Mouse (Mus musculus) ES-E14 (cell line): ENCODE measurements around the gene Vmn2r5. TPM values are rescaled to one million over a fixed set of nuclear protein-coding genes. Genes with fewer than 3 reads are reported as not detected.
"Not testable (repeated sequence)": the region's sequence is repeated elsewhere in the genome, so short reads cannot be mapped to it uniquely, and the experiment has no call there.

Experiments
- DNase-seq: peaks from one replicate; pipeline ENCODE4 v3.0.0-alpha.2; 2013; ENCODE audit warnings: low read depth, low spot score
- H3K27ac ChIP-seq: 2 replicates; pipeline ENCODE4 v1.5.1; 2012; ENCODE audit warnings: low read depth, mild to moderate bottlenecking, low read length, moderate library complexity, mixed read lengths; ENCODE audit not compliant: poor library complexity, insufficient read depth, severe bottlenecking
- H3K36me3 ChIP-seq: 2 replicates; pipeline ENCODE4 v1.6.1; 2012; ENCODE audit warnings: mild to moderate bottlenecking, low read length, moderate library complexity, mixed read lengths; ENCODE audit not compliant: control insufficient read depth, poor library complexity, insufficient read depth, severe bottlenecking
- H3K4me1 ChIP-seq, 2 experiments: fragments of 150-350 bp in 1 of 2; sonication (generic) in 1 of 2; 2 replicates each; pipeline ENCODE4 v1.6.1; 2012; ENCODE audit warnings: low read length in 2 of 2, mild to moderate bottlenecking in 1 of 2, mixed read lengths in 1 of 2; ENCODE audit not compliant: control insufficient read depth in 2 of 2, insufficient read depth in 2 of 2, poor library complexity in 1 of 2
- H3K4me3 ChIP-seq, 2 experiments: fragments of 150-350 bp in 1 of 2; sonication (generic) in 1 of 2; 2 replicates each; pipeline ENCODE4 v1.5.1; 2012; ENCODE audit warnings: low read length in 2 of 2, low read depth in 1 of 2, mild to moderate bottlenecking in 1 of 2, mixed read lengths in 1 of 2; ENCODE audit not compliant: insufficient read depth in 1 of 2, poor library complexity in 1 of 2, severe bottlenecking in 1 of 2
- H3K9ac ChIP-seq: 2 replicates; pipeline ENCODE4 v1.6.1; 2012; ENCODE audit warnings: low read depth, mild to moderate bottlenecking, low read length, mixed read lengths; ENCODE audit not compliant: poor library complexity, insufficient read depth, severe bottlenecking
- H3K9me3 ChIP-seq: fragments of 150-350 bp; sonication (generic); 2 replicates; pipeline ENCODE4 v1.6.1; 2012; ENCODE audit warnings: low read depth, mild to moderate bottlenecking, low read length; ENCODE audit not compliant: control insufficient read depth, insufficient read depth
- in situ Hi-C, 2 experiments: fragments of 600-800 bp; cut with MboI; formaldehyde crosslinking; loops; one replicate each; pipeline ENCODE4 v1.15.1; 2025; ENCODE audit warnings: low sequenced_read_pairs in 2 of 2, inconsistent platforms in 1 of 2; ENCODE audit not compliant: unreplicated experiment in 2 of 2
- total RNA-seq: library from RNA; depleted of rRNA; stranded (reverse); fragments of 300-350 nt; gene quantifications from 2 replicates; pipeline ENCODE4 v1.2.3, GENCODE M21; 2012; rRNA removed

Gene Vmn2r5
- total RNA-seq: not detected in 2 replicates

GRCm38 (mm10) chr3:64509742-64510141 is at the start of gene Vmn2r5:
Gene Vmn2r5 (minus strand): TSS chr3:64509842.
- in situ Hi-C loops, H3K9me3 ChIP-seq, H3K4me3 ChIP-seq, H3K9ac ChIP-seq, H3K4me1 ChIP-seq, H3K36me3 ChIP-seq, DNase-seq, H3K27ac ChIP-seq: not testable (repeated sequence)

DNA sequence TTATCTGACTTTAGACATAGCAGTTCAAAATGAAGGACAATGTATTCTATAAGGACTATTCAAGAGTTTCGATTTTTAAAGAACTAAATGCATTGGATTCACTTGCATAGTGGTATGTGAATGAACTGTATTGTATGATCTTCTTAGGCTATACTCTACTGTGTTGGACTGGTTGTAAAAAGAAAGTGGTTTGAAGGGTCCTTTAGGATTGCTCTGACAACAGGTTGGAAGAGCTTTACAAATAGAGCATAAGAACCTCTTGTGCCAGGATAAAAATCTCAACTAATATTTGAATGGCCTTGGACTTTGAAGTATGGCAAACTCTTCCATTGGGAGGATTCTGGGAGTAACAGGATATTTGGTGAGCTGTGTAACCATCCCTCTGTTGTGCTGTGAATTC is 13.9 kb upstream of the Vmn2r5 start:
- in situ Hi-C loops, DNase-seq, H3K9me3 ChIP-seq: not testable (repeated sequence)

More for the DNA sequence above, 13.9 kb upstream of the Vmn2r5 start:
- H3K4me3 ChIP-seq, H3K9ac ChIP-seq, H3K4me1 ChIP-seq, H3K27ac ChIP-seq, H3K36me3 ChIP-seq: not testable (repeated sequence)

Other genes starting within 250 kb of the Vmn2r5 start
- gene Vmn2r3, start 220.1 kb downstream of the Vmn2r5 start, total RNA-seq: under 0.01 and 0.09 TPM in 2 replicates
- gene Vmn2r4, start 94.5 kb downstream of the Vmn2r5 start, total RNA-seq: not detected in 2 replicates
- not detected in 2 replicates for gene Vmn2r6, start 56.0 kb upstream of the Vmn2r5 start, total RNA-seq